Mouse (Mus musculus) CD4-positive naive resting alpha-beta T cell, adult 57 days (primary cell): Measurements from ENCODE around the gene Gm20671. TPM values are rescaled to one million over a fixed set of nuclear protein-coding genes. Genes with fewer than 3 reads are reported as not detected.

ENCODE experiments used
- total RNA-seq: library from RNA; stranded (reverse); gene quantifications from one replicate; pipeline ENCODE4 v1.2.4, GENCODE M21; 2023

Gene Gm20671
- total RNA-seq: not detected

GRCm38 (mm10) chr5:32827009-32827408 lies at the start of gene Gm20671:
Gene Gm20671 (minus strand): TSS chr5:32827109.

DNA sequence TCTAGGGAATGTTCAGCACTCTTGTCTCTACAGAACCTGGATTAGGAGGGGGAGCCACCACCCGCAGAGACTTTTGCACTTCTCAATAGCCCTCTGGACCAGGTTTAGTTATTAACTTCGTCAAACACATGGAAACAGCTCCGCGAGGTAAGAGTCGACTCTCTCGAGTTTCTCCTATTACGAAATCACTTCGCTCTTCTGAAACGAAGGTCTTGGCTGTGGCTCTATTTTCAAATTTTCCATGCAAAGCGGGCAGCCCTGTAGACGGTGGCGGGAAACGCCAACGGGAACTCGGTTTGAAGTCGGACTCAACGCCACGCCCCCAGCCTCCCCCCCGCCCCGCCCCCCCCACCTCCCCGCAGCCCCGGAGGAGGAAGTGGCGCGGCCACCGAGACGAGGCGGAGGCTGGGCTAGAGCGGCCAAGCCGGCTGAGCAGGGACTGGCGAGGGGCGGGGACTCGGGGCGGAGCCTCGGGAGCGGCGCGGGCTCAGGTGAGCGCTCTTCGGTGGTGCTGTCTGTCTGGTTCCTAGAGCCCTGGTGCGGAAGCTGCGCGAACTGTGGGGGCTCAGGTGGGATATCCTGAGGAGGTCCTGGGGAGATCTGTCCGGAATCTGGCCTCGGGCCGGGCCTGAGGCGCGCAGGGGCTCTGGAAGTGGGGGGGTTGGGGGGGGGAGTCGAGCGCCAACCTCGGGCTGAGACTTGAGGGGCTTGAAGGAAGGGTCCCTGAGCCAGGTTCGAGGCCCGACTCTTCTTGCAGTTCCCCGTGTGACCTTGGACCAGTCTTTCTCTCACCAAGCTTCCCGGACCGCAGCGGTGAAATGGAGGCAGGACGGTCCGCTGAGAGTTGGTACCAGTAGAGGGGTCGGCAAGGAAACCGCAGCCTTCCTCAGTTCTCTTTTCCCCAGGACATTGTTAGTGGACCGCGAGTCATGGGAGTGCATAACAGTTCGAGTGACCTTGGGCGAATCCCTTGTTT lies 36.6 kb upstream of the Gm20671 start, which contains the start of gene Depdc5:
Gene Depdc5 (plus strand): TSS at position 449 of the 976 bp plus-strand sequence.

DNA sequence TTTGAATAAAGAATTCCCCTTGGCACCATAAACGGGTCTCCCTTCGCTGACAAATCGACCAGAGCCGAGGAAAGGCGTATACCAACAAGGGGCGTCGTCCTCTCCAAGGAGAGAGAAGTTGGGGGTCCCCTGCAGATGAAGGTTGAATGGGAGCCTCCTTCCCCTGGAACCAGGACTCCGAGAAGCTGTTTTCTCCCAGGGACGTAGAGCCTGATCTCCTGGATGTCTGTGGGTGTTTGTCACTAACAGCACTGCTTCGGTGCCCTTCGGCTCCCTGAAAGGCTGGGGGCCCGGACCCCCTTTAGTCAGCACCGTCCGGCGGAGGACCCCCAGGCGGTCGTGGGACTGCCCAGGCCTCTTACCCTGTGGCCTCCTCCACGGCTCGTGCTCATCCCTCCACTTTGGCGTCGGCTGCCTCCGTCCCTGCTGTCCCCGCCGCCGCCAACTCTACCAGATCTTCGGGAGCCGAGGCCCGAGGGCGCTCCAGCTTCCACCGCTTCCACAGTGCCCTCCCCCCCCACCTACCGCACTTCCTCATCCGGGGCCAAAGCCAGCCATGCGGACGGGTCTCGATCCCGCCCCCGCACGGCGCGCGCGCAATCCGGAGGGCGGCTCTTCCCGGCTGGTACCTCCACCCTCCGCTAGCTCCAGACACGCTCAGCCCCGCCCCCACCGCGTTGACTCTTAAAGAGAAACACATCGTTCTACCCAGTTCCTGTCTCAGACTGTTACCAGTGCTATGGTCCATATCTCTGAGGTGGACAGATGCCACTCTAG lies 27.0 kb upstream of the Gm20671 start, which contains the start of gene Prr14l:
Gene Prr14l (minus strand): TSS at position 526 of the 777 bp plus-strand sequence.

GRCm38 (mm10) chr5:32785313-32785915 lies 41.5 kb downstream of the Gm20671 start, which contains the start of gene Pisd:
Gene Pisd (minus strand): TSS chr5:32785646.

Other genes starting within 250 kb of the Gm20671 start
- gene Yes1, start 215.9 kb downstream of the Gm20671 start, total RNA-seq: 2.2 TPM
- 40.9 TPM for gene Pisd, start 41.5 kb downstream of the Gm20671 start, total RNA-seq
- gene Prr14l, start 27.1 kb upstream of the Gm20671 start, total RNA-seq: 47.7 TPM
- gene Depdc5, start 36.6 kb upstream of the Gm20671 start, total RNA-seq: 56.3 TPM
- 123 TPM for gene Ywhah, start 191.7 kb upstream of the Gm20671 start, total RNA-seq